Mouse (Mus musculus) embryonic fibroblast, embryonic 13.5 days (primary cell): ENCODE data around the gene Bid. TPM values are rescaled to one million over a fixed set of nuclear protein-coding genes. Genes with fewer than 3 reads are reported as not detected.

Experiments
- H3K27ac ChIP-seq: 2 replicates; pipeline ENCODE4 v1.5.1; 2012; ENCODE audit warnings: low read length, control low read depth, inconsistent platforms; ENCODE audit not compliant: insufficient read depth
- H3K4me1 ChIP-seq: 2 replicates; pipeline ENCODE4 v1.6.1; 2011; ENCODE audit warnings: low read length; ENCODE audit not compliant: control insufficient read depth, insufficient read depth
- H3K4me3 ChIP-seq: 2 replicates; pipeline ENCODE4 v1.5.1; 2011; ENCODE audit warnings: mild to moderate bottlenecking, control low read depth, low read length; ENCODE audit not compliant: insufficient read depth
- CTCF ChIP-seq: IDR thresholded peaks from 2 replicates; pipeline ENCODE4 v1.5.1; 2011; ENCODE audit warnings: mild to moderate bottlenecking, control low read depth, low read length, moderate library complexity, borderline replicate concordance; ENCODE audit not compliant: insufficient read depth
- POLR2A ChIP-seq: IDR thresholded peaks from 2 replicates; pipeline ENCODE4 v1.6.1; 2011; ENCODE audit warnings: low read depth, mild to moderate bottlenecking, control low read depth, low read length, moderate library complexity
- polyA plus RNA-seq: library from polyadenylated mRNA; stranded (reverse); fragments of >200 nt; gene quantifications from 2 replicates; pipeline ENCODE4 v1.2.4, GENCODE M21; 2011; ENCODE audit warnings: low read depth; ENCODE audit not compliant: missing spikeins, insufficient read length

Gene Bid
- 21.7 TPM in 2 replicates for polyA plus RNA-seq

- peak within 1 kb of the TSS; percentile 61 for H3K4me3 ChIP-seq
These were observed at the start of gene Bid for GRCm38 (mm10) chr6:120916074-120916971. Gene Bid (minus strand): TSS chr6:120916853.

DNA sequence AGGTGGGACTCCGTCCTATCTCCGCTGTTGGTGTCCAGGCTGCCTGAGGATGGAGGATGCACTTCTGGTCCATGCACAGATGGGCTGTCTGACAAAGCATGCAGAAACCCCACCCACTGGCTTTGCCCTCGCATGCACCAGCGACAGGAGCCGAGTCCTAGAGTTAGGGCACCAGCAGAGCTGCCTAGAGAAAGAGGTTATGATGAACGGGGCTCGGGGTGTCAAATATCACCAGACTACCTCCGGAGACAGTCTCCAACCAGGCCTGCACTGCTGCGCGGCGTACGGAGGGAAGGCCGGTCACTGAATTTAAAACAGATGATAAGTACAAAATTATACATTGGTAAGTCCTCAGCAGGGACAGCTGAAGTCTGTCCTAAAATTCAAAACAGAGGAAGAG, 49.2 kb upstream of the Bid start:
- Histone ChIP-seq H3K4me3 (no peak overlapping the region), H3K4me1 (no peaks in the 10 kb centered on the region), H3K27ac (no peak overlapping the region)
- no peak for TF ChIP-seq POLR2A
- no peak for TF ChIP-seq CTCF

More at GRCm38 (mm10) chr6:120916074-120916971, at the start of gene Bid:
- peak; percentile 55 for TF ChIP-seq POLR2A
- TF ChIP-seq CTCF, result no peak
- peaks cover 2% of the 10 kb centered on the region; the same call in 1 of the 2 replicates for H3K4me1 ChIP-seq
- H3K27ac ChIP-seq, result peak within 1 kb of the TSS; percentile 83

GRCm38 (mm10) chr6:120964179-120964578, 47.5 kb upstream of the Bid start:
- Histone ChIP-seq H3K27ac (no peak overlapping the region), H3K4me3 (no peak overlapping the region), H3K4me1 (no peaks in the 10 kb centered on the region)
- TF ChIP-seq POLR2A (no peak), CTCF (no peak)

- H3K4me3 ChIP-seq, result no peak overlapping the region
- peaks cover 4% of the 10 kb centered on the region; the same call in 1 of the 2 replicates for H3K4me1 ChIP-seq
- TF ChIP-seq CTCF, result no peak
- TF ChIP-seq POLR2A, result no peak
- H3K27ac ChIP-seq, result no peak overlapping the region
These were observed 43.8 kb upstream of the Bid start for GRCm38 (mm10) chr6:120960338-120961030.

- Histone ChIP-seq H3K27ac (no peak overlapping the region), H3K4me1 (peaks cover 4% of the 10 kb centered on the region; the same call in 1 of the 2 replicates), H3K4me3 (no peak overlapping the region)
- no peak for TF ChIP-seq POLR2A
- no peak for TF ChIP-seq CTCF
These were observed 40.7 kb upstream of the Bid start for GRCm38 (mm10) chr6:120957331-120957730.

- TF ChIP-seq POLR2A, result no peak
- H3K27ac ChIP-seq, result no peak overlapping the region
- no peak overlapping the region for H3K4me3 ChIP-seq
- peaks cover 4% of the 10 kb centered on the region; the same call in 1 of the 2 replicates for H3K4me1 ChIP-seq
These were observed 39.9 kb upstream of the Bid start for GRCm38 (mm10) chr6:120956259-120957161.

DNA sequence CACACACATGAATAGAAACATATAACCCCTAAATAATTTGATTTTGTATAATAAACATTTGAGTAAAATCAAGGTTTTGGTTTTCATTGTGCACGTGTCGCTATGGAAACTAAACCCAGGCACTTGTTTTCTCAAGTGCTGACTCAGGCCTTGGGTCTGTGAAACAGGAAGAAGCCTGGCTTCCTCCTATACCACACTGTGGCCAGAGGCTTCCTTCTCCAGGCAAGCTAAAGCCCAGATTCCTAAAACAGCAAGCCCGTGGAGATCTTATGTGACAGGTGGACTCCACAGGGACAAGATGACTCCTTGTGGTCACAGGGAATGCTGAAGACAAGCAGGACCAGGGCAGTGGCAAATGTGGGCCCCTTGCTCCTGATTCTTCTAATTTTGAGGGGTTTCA, 38.6 kb upstream of the Bid start:
- TF ChIP-seq CTCF (no peak), POLR2A (no peak)
- H3K27ac ChIP-seq, result no peak overlapping the region
- H3K4me3 ChIP-seq, result no peak overlapping the region
- H3K4me1 ChIP-seq, result peaks cover 4% of the 10 kb centered on the region; the same call in 1 of the 2 replicates

GRCm38 (mm10) chr6:120954241-120954640, 37.6 kb upstream of the Bid start:
- Histone ChIP-seq H3K27ac (no peak overlapping the region), H3K4me1 (peaks cover 4% of the 10 kb centered on the region; the same call in 1 of the 2 replicates), H3K4me3 (no peak overlapping the region)
- TF ChIP-seq POLR2A, result no peak
- TF ChIP-seq CTCF, result no peak

DNA sequence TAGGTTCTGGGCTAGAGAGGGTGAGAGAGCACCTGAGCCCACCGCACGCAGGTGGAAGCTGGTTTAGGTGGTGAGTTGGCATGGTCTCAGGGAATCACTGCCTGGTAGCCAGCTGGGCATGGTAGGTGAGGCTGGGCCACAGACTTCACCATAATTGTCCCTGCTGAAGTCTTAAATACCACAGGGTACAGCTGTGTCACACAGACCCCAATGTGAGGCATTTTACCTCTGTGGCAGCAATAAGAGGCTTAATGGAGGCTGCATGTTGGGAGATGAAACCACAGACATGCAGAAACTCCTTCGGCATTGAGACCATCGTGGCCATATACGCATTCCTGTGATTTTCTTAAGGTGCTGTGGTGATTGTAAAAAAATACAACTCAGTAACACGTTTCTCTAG, 35.8 kb upstream of the Bid start:
- no peak overlapping the region for H3K4me3 ChIP-seq
- H3K4me1 ChIP-seq, result peaks cover 4% of the 10 kb centered on the region; the same call in 1 of the 2 replicates
- no peak overlapping the region for H3K27ac ChIP-seq
- TF ChIP-seq CTCF (no peak), POLR2A (no peak)
